Mouse (Mus musculus) CH12.LX (cell line): ENCODE measurements at regions not wholly inside any gene's neighbourhood (a gene's known extent, or its start where the extent isn't known, plus 50 kb on each side); places are given as distances from the start of the nearest gene placed in this dataset.

Experiments used
- DNase-seq: peaks from one replicate; pipeline ENCODE4 v3.0.0-alpha.2; 2013; ENCODE audit errors: extremely low read depth
- H3K27ac ChIP-seq: 2 replicates; pipeline ENCODE4 v1.5.1; 2012; ENCODE audit warnings: low read depth, mild to moderate bottlenecking, control low read depth, moderate library complexity; ENCODE audit not compliant: insufficient read depth
- H3K27me3 ChIP-seq: replicated peaks from 2 replicates; pipeline ENCODE3; 2012; ENCODE audit warnings: inconsistent platforms
- H3K36me3 ChIP-seq, 2 experiments: replicated peaks in 1 of 2; 2 replicates each; pipeline versions ENCODE3 to v1.6.1; 2012; ENCODE audit warnings: inconsistent platforms in 1 of 2, low read length in 1 of 2, mild to moderate bottlenecking in 1 of 2, mixed read lengths in 1 of 2, moderate library complexity in 1 of 2; ENCODE audit not compliant: control insufficient read depth in 1 of 2, insufficient read depth in 1 of 2
- H3K4me1 ChIP-seq, 2 experiments: 2 replicates each; pipeline ENCODE4 v1.6.1; 2012; ENCODE audit warnings: inconsistent platforms in 1 of 2, moderate library complexity in 1 of 2; ENCODE audit not compliant: insufficient read depth in 2 of 2, control insufficient read depth in 1 of 2
- H3K4me2 ChIP-seq: 2 replicates; pipeline ENCODE4 v1.6.1; 2012; ENCODE audit warnings: low read depth, mild to moderate bottlenecking, control low read depth; ENCODE audit not compliant: poor library complexity, insufficient read depth, severe bottlenecking
- H3K4me3 ChIP-seq, 3 experiments: fragments of 150-350 bp in 1 of 3; sonication (generic) in 1 of 3; replicated peaks in 1 of 3; 2 replicates each; pipeline versions ENCODE3 to v1.5.1; 2011 to 2012; ENCODE audit warnings: low read depth in 2 of 3, low read length in 2 of 3, mild to moderate bottlenecking in 2 of 3, moderate library complexity in 2 of 3, control low read depth in 1 of 3, improper control_type of control experiment in 1 of 3, inconsistent platforms in 1 of 3, mixed read lengths in 1 of 3; ENCODE audit not compliant: poor library complexity in 1 of 3
- H3K79me2 ChIP-seq: replicated peaks from 2 replicates; pipeline ENCODE4 v1.6.1; 2012; ENCODE audit warnings: mild to moderate bottlenecking, moderate library complexity; ENCODE audit not compliant: control insufficient read depth, poor library complexity, insufficient read depth, severe bottlenecking; ENCODE audit errors: extremely low read depth
- H3K9ac ChIP-seq: 2 replicates; pipeline ENCODE4 v1.6.1; 2012; ENCODE audit warnings: low read depth, mild to moderate bottlenecking, control low read depth, moderate library complexity; ENCODE audit not compliant: insufficient read depth
- H3K9me3 ChIP-seq: replicated peaks from 2 replicates; pipeline ENCODE3; 2012; ENCODE audit warnings: low read length, inconsistent platforms, mixed read lengths
- BHLHE40 ChIP-seq: IDR thresholded peaks from 2 replicates; pipeline ENCODE4 v1.6.1; 2011; ENCODE audit warnings: mild to moderate bottlenecking, low read depth, low read length, improper control_type of control experiment
- CHD2 ChIP-seq: IDR thresholded peaks from 2 replicates; pipeline ENCODE4 v1.6.1; 2011; ENCODE audit warnings: low read length, improper control_type of control experiment
- CTCF ChIP-seq, 2 experiments: IDR thresholded peaks in 1 of 2; conservative IDR thresholded peaks in 1 of 2; 2 replicates each; pipeline ENCODE4 v1.5.1; 2011 to 2012; ENCODE audit warnings: low read depth in 2 of 2, low read length in 2 of 2, improper control_type of control experiment in 1 of 2, inconsistent platforms in 1 of 2, mild to moderate bottlenecking in 1 of 2, moderate library complexity in 1 of 2
- ELF1 ChIP-seq: IDR thresholded peaks from 2 replicates; pipeline ENCODE4 v1.6.1; 2014; ENCODE audit warnings: low read depth, mild to moderate bottlenecking, inconsistent platforms, low read length, improper control_type of control experiment
- IRF4 ChIP-seq: IDR thresholded peaks from 2 replicates; pipeline ENCODE4 v1.6.1; 2014; ENCODE audit warnings: low read depth, mild to moderate bottlenecking, inconsistent platforms, low read length, improper control_type of control experiment
- JUND ChIP-seq: conservative IDR thresholded peaks from 2 replicates; pipeline ENCODE4 v1.6.1; 2011; ENCODE audit warnings: low read depth, low read length, improper control_type of control experiment
- MAFK ChIP-seq: IDR thresholded peaks from 2 replicates; pipeline ENCODE4 v1.6.1; 2011; ENCODE audit warnings: low read length, improper control_type of control experiment; ENCODE audit not compliant: insufficient replicate concordance
- MAX ChIP-seq: IDR thresholded peaks from 2 replicates; pipeline ENCODE4 v1.6.1; 2011; ENCODE audit warnings: low read length, improper control_type of control experiment
- MEF2A ChIP-seq: IDR thresholded peaks from 2 replicates; pipeline ENCODE4 v1.6.1; 2014; ENCODE audit warnings: low read depth, mild to moderate bottlenecking, inconsistent platforms, low read length, improper control_type of control experiment, borderline replicate concordance
- NELFE ChIP-seq: IDR thresholded peaks from 2 replicates; pipeline ENCODE4 v1.6.1; 2011; ENCODE audit warnings: low read depth, low read length, improper control_type of control experiment
- POLR2AphosphoS2 ChIP-seq: IDR thresholded peaks from 2 replicates; pipeline ENCODE4 v1.6.1; 2011; ENCODE audit warnings: low read depth, low read length, improper control_type of control experiment
- RAD21 ChIP-seq: IDR thresholded peaks from 2 replicates; pipeline ENCODE4 v1.6.1; 2011; ENCODE audit warnings: low read depth, mild to moderate bottlenecking, low read length, improper control_type of control experiment, moderate library complexity
- SMC3 ChIP-seq: IDR thresholded peaks from 2 replicates; pipeline ENCODE4 v1.6.1; 2011; ENCODE audit warnings: low read depth, low read length, improper control_type of control experiment
- TBP ChIP-seq: conservative IDR thresholded peaks from 2 replicates; pipeline ENCODE4 v1.6.1; 2011; ENCODE audit warnings: low read depth, low read length, improper control_type of control experiment
- TCF12 ChIP-seq: IDR thresholded peaks from 2 replicates; pipeline ENCODE4 v1.6.1; 2014; ENCODE audit warnings: low read depth, mild to moderate bottlenecking, inconsistent platforms, low read length, improper control_type of control experiment
- ZC3H11A ChIP-seq: IDR thresholded peaks from 2 replicates; pipeline ENCODE4 v1.6.1; 2012; ENCODE audit warnings: low read depth, mild to moderate bottlenecking, inconsistent platforms, low read length, improper control_type of control experiment
- ZKSCAN1 ChIP-seq: IDR thresholded peaks from 2 replicates; pipeline ENCODE4 v1.6.1; 2012; ENCODE audit warnings: low read depth, inconsistent platforms, low read length, improper control_type of control experiment, borderline replicate concordance
- ZNF384 ChIP-seq: IDR thresholded peaks from 2 replicates; pipeline ENCODE4 v1.6.1; 2012; ENCODE audit warnings: low read depth, low read length, improper control_type of control experiment, inconsistent platforms
- dilution Hi-C: fragments of 300-500 bp; cut with MboI; formaldehyde crosslinking; loops from 2 replicates; pipeline ENCODE4 v1.14.3; 2020; ENCODE audit warnings: low sequenced_read_pairs; ENCODE audit not compliant: extremely low pct_unique_long_range_greater_than_20kb, extremely low pct_ligation_motif_present
- in situ Hi-C: fragments of 300-500 bp; cut with MboI; formaldehyde crosslinking; loops from 3 replicates; pipeline ENCODE4 v1.14.3; 2019; ENCODE audit warnings: low sequenced_read_pairs, low pct_ligation_motif_present, low pct_unique_long_range_greater_than_20kb, mixed read lengths

DNA sequence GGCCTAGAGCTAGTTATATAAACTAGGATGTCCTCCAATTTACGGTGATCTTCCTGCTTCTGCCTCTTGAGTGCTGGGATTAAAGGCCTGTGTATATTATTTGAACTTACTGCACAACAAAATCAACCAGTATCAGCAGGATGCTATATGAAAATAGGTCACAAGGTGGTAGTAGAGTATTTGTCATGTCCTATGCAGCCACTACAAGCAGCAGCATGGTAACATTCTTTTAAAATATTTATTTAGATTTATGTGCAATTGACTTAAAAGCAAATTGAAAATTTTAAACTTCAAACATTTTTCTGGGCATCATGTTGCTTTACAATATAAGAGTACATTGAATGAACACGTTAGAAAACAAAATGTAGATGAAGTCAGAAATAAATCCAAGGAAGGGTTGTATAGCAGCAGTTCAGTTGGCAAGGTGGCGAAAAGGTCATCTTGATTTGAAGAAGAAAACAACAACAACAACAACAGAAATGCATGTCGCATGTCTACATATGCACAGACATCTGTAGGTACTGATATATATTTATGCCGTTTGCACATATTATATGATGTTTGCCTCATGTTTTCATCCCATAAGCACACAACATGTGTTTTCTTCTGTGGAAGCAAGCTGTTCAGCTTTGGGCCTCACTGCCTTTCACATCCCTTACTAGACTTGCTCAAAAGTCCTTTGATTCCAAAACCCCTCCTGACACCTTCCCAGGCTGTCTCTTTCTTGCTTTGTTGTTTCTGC is 135.8 kb downstream of the Rgs21 start:
- Histone ChIP-seq H3K9me3 (no peaks in the 10 kb centered on the region), H3K9ac (no peak overlapping the region), H3K27ac (no peak overlapping the region), H3K4me1 (no peaks in the 10 kb centered on the region), H3K4me3 (no peak overlapping the region), H3K36me3 (no peaks in the 10 kb centered on the region), H3K79me2 (no peaks in the 10 kb centered on the region), H3K4me2 (no peak overlapping the region), H3K27me3 (no peaks in the 10 kb centered on the region)
- no peak for TF ChIP-seq TBP
- peak; percentile 78 for TF ChIP-seq RAD21
- peak; percentile 54 for TF ChIP-seq SMC3
- TF ChIP-seq ZC3H11A, result peak; percentile 5; the same call in 1 of the 2 replicates
- no peak for TF ChIP-seq POLR2AphosphoS2
- peak in 1 of 2 experiments; percentile 63; a peak in 2 of 4 replicates for TF ChIP-seq CTCF (conservative IDR thresholded peaks at IDR 0.05 in 1 of 2, IDR thresholded peaks at IDR 0.05 in 1 of 2; ENCODE audit: low read depth in 2 of 2, low read length in 2 of 2)
- dilution Hi-C loops (no loop called here), in situ Hi-C loops (loop anchor here (10.0 kb wide), 1 partner anchor 273 kb away; no protein-coding TSS in a partner anchor)
- DNase-seq, result peak; percentile 27

DNA sequence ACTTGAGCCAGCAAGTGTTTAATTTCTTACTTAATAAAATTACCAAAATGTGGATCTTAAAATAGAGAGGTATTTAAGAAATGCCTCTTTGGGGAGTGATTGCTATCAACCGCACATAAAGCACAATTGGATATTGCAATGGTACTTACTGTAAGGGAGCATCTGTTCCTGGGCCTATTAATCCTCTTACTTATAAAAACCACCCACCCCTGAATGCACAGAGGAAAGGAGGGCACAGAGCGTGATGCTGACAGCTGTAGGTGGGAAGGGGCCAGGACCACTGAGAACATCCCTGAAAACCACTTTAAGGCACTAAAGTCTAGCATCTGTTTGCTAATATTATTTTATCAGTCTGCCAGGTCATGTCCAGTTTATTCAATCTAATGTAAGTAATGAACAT is 146.1 kb downstream of the Rgs21 start:
- H3K27ac ChIP-seq, result no peak overlapping the region
- H3K4me2 ChIP-seq, result no peak overlapping the region
- in situ Hi-C loops, result no loop called here
- H3K9ac ChIP-seq, result no peak overlapping the region
- DNase-seq, result no peak
- no peak overlapping the region for H3K4me3 ChIP-seq
- dilution Hi-C loops, result no loop called here
- H3K36me3 ChIP-seq, result no peaks in the 10 kb centered on the region
- TF ChIP-seq BHLHE40 (no peak), TCF12 (no peak), ZNF384 (no peak), ZKSCAN1 (no peak), NELFE (no peak), ELF1 (no peak), CHD2 (no peak), IRF4 (no peak), MEF2A (no peak), MAX (no peak), MAFK (no peak), JUND (no peak)
- H3K79me2 ChIP-seq, result no peaks in the 10 kb centered on the region
- H3K4me1 ChIP-seq, result no peaks in the 10 kb centered on the region
- no peaks in the 10 kb centered on the region for H3K9me3 ChIP-seq
- no peaks in the 10 kb centered on the region for H3K27me3 ChIP-seq
